Mouse (Mus musculus): ENCODE data around the gene Esp36.

DNA sequence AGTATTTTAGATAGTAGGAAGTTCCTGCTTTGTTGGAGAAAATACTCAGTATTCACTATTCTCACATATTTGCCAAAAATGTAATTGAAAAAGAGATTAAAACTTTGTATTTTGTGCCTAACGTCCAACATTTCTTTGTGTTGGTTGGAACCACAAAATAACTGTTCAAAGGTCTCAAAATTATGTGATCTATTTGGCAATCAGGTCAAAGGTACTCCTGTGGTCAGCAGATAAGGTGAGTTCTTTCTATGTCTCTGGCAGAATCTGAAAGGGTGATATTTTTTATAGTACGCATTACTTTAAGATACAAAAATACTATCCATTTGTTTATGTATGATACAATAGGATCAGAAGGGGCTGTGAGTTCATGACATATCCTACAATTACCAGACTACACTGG lies 28.2 kb downstream of the Esp36 start:
- no peak for TF ChIP-seq CTCF (IDR thresholded peaks at IDR 0.05; ENCODE audit: extremely low read depth, insufficient read length, insufficient replicate concordance, low read depth, low read length)
- no peak for TF ChIP-seq POLR2A (IDR thresholded peaks at IDR 0.05; ENCODE audit: low read depth, low read length)
